Mouse (Mus musculus): ENCODE results near the gene B3gntl1. TPM values are rescaled to one million over a fixed set of nuclear protein-coding genes. Genes with fewer than 3 reads are reported as not detected.
A peak's percentile ranks its signal among the peaks of the same experiment; 100 is the strongest.
"Not testable (repeated sequence)": the region's sequence is repeated elsewhere in the genome, so short reads cannot be mapped to it uniquely, and the experiment has no call there.

Gene B3gntl1
- polyA plus RNA-seq, 1 experiment from 2014 or later = 7.4 TPM

GRCm38 (mm10) chr11:121676836-121677235 lies 3.9 kb upstream of the B3gntl1 start:
- Histone ChIP-seq H3K9me3 (no peaks in the 10 kb centered on the region), H3K4me1 (peaks cover 10% of the 10 kb centered on the region; the same call in 1 of the 2 replicates), H3K27ac (no peak overlapping the region), H3K4me3 (no peak overlapping the region), H3K36me3 (no peaks in the 10 kb centered on the region), H3K27me3 (ENCODE audit: insufficient read depth, poor library complexity, severe bottlenecking) (no peaks in the 10 kb centered on the region)
- peak; percentile 59 for DNase-seq (ENCODE audit: low spot score)
- WGBS = 89% methylated on average over 2 of the region's 2 CpGs

- Histone ChIP-seq H3K27me3 (ENCODE audit: insufficient read depth, poor library complexity, severe bottlenecking) (no peaks in the 10 kb centered on the region), H3K9me3 (no peaks in the 10 kb centered on the region), H3K4me1 (peaks cover 10% of the 10 kb centered on the region; the same call in 1 of the 2 replicates), H3K36me3 (peaks cover 11% of the 10 kb centered on the region), H3K4me3 (peak overlapping the region; percentile 81), H3K27ac (peak overlapping the region; percentile 92)
- 70% methylated on average over 7 of the region's 7 CpGs for WGBS
- no peak for DNase-seq (ENCODE audit: low spot score)
Measured at GRCm38 (mm10) chr11:121673629-121674028, 676 bp upstream of the B3gntl1 start.

- no peak for DNase-seq (ENCODE audit: low spot score)
- no peaks in the 10 kb centered on the region for H3K9me3 ChIP-seq
- peaks cover 20% of the 10 kb centered on the region for H3K36me3 ChIP-seq
- WGBS = 1% methylated on average over 22 of the region's 22 CpGs
- H3K4me1 ChIP-seq = peaks cover 10% of the 10 kb centered on the region; the same call in 1 of the 2 replicates
- H3K27me3 ChIP-seq (ENCODE audit: insufficient read depth, poor library complexity, severe bottlenecking) = no peaks in the 10 kb centered on the region
- peak overlapping the region; percentile 92 for H3K27ac ChIP-seq
- H3K4me3 ChIP-seq = peak overlapping the region; percentile 81
Measured at GRCm38 (mm10) chr11:121672312-121672989, 502 bp downstream of the B3gntl1 start.

- no peak overlapping the region for H3K4me3 ChIP-seq
- H3K27ac ChIP-seq = no peak overlapping the region
- H3K27me3 ChIP-seq (ENCODE audit: insufficient read depth, poor library complexity, severe bottlenecking) = no peaks in the 10 kb centered on the region
- 93% methylated on average over 5 of the region's 5 CpGs for WGBS
- peaks cover 10% of the 10 kb centered on the region; the same call in 1 of the 2 replicates for H3K4me1 ChIP-seq
- H3K36me3 ChIP-seq = peaks cover 20% of the 10 kb centered on the region
- no peaks in the 10 kb centered on the region for H3K9me3 ChIP-seq
- DNase-seq (ENCODE audit: low spot score) = peak; percentile 51
Measured at GRCm38 (mm10) chr11:121670926-121671325, 2.0 kb downstream of the B3gntl1 start.

DNA sequence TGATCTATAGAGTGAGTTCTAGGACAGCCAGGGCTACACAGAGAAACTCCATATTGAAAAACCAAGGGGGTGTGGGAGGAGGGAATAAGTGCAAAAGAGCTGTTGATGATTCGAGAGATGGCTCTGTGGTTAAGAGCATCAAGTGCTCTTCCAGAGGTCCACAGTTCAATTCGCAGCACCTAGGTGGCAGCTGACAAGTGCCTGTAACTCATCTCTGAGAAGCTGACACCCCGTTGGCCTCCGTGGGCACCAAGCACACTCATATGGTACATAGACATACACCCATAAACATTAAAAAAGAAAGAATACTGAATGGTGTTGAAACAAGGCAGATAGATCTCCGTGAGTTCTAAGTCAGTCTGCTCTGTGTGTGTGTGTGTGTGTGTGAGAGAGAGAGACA lies 4.2 kb downstream of the B3gntl1 start:
- H3K4me3 ChIP-seq = no peak overlapping the region
- peak; percentile 61 for DNase-seq (ENCODE audit: low spot score)
- H3K4me1 ChIP-seq = peaks cover 10% of the 10 kb centered on the region; the same call in 1 of the 2 replicates
- 91% methylated on average over 5 of the region's 5 CpGs for WGBS
- H3K27me3 ChIP-seq (ENCODE audit: insufficient read depth, poor library complexity, severe bottlenecking) = no peaks in the 10 kb centered on the region
- H3K27ac ChIP-seq = no peak overlapping the region
- H3K36me3 ChIP-seq = peaks cover 36% of the 10 kb centered on the region
- H3K9me3 ChIP-seq = no peaks in the 10 kb centered on the region

DNA sequence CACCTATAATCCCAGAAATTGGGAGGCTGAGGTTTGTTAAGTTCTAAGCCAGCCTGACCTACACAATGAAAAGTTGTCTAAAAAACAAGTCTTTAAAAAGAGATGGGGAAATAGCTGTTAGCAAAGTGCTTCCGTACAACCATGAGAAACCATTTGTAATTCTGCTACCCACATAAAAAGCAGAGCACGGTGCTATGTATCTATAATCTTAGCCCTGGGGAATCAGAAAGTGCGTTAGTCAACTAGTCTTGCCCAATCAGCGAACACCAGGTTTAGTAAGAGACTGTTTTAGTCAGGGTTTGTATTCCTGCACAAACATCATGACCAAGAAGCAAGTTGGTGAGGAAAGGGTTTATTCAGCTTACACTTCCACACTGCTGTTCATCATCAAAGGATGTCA lies 5.4 kb downstream of the B3gntl1 start:
- H3K4me3 ChIP-seq = no peak overlapping the region
- no peaks in the 10 kb centered on the region for H3K27me3 ChIP-seq (ENCODE audit: insufficient read depth, poor library complexity, severe bottlenecking)
- peaks cover 5% of the 10 kb centered on the region; the same call in 1 of the 2 replicates for H3K4me1 ChIP-seq
- 88% methylated on average over 4 of the region's 4 CpGs for WGBS
- H3K9me3 ChIP-seq = no peaks in the 10 kb centered on the region
- H3K36me3 ChIP-seq = peaks cover 38% of the 10 kb centered on the region
- DNase-seq (ENCODE audit: low spot score) = no peak
- H3K27ac ChIP-seq = no peak overlapping the region

- no peaks in the 10 kb centered on the region for H3K27me3 ChIP-seq (ENCODE audit: insufficient read depth, poor library complexity, severe bottlenecking)
- no peaks in the 10 kb centered on the region for H3K4me1 ChIP-seq
- peak; percentile 60 for DNase-seq (ENCODE audit: low spot score)
- H3K4me3 ChIP-seq = no peak overlapping the region
- WGBS = 83% methylated on average over 2 of the region's 2 CpGs
- H3K36me3 ChIP-seq = peaks cover 31% of the 10 kb centered on the region
- H3K9me3 ChIP-seq = no peaks in the 10 kb centered on the region
- H3K27ac ChIP-seq = no peak overlapping the region
Measured at GRCm38 (mm10) chr11:121661116-121661515, 11.8 kb downstream of the B3gntl1 start.

GRCm38 (mm10) chr11:121660604-121661003 lies 12.3 kb downstream of the B3gntl1 start:
- H3K4me1 ChIP-seq; H3K9me3 ChIP-seq; H3K27ac ChIP-seq; H3K27me3 ChIP-seq (ENCODE audit: insufficient read depth, poor library complexity, severe bottlenecking); H3K4me3 ChIP-seq: not testable (repeated sequence)
- H3K36me3 ChIP-seq = peaks cover 31% of the 10 kb centered on the region
- WGBS = 95% methylated on average over 2 of the region's 2 CpGs
- DNase-seq (ENCODE audit: low spot score) = peak; percentile 59

DNA sequence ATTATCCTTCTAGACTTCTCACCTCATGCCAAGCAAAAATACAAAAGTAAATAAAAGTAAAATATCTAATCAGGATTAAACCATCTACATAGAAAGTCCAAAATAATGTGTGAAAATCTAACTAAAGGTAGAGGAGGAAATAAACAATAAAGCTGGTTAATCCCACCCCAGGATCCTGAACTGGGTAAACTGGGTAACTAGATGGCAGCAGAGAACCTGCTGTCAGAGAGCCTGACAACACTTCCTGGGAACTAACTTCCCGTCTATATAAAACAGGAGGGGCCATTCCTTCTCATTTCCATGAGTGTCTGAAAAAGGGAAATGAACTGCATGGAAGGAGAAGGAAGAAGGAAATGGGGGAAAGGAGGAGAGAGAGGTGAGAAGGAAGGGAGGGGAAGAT lies 14.8 kb downstream of the B3gntl1 start:
- Histone ChIP-seq H3K9me3 (no peaks in the 10 kb centered on the region), H3K27ac (no peak overlapping the region), H3K4me1 (peaks cover 6% of the 10 kb centered on the region; the same call in 1 of the 2 replicates), H3K4me3 (no peak overlapping the region), H3K36me3 (peaks cover 14% of the 10 kb centered on the region), H3K27me3 (ENCODE audit: insufficient read depth, poor library complexity, severe bottlenecking) (no peaks in the 10 kb centered on the region)
- DNase-seq (ENCODE audit: low spot score) = no peak
- WGBS = 70% methylated on average over 1 of the region's 1 CpGs

GRCm38 (mm10) chr11:121655807-121656511 lies 17.0 kb downstream of the B3gntl1 start:
- Histone ChIP-seq H3K4me3 (no peak overlapping the region), H3K4me1 (peaks cover 6% of the 10 kb centered on the region; the same call in 1 of the 2 replicates), H3K27ac (no peak overlapping the region), H3K9me3 (no peaks in the 10 kb centered on the region), H3K36me3 (peaks cover 18% of the 10 kb centered on the region), H3K27me3 (ENCODE audit: insufficient read depth, poor library complexity, severe bottlenecking) (no peaks in the 10 kb centered on the region)
- peak; percentile 61 for DNase-seq (ENCODE audit: low spot score)
- WGBS = 77% methylated on average over 6 of the region's 6 CpGs

DNA sequence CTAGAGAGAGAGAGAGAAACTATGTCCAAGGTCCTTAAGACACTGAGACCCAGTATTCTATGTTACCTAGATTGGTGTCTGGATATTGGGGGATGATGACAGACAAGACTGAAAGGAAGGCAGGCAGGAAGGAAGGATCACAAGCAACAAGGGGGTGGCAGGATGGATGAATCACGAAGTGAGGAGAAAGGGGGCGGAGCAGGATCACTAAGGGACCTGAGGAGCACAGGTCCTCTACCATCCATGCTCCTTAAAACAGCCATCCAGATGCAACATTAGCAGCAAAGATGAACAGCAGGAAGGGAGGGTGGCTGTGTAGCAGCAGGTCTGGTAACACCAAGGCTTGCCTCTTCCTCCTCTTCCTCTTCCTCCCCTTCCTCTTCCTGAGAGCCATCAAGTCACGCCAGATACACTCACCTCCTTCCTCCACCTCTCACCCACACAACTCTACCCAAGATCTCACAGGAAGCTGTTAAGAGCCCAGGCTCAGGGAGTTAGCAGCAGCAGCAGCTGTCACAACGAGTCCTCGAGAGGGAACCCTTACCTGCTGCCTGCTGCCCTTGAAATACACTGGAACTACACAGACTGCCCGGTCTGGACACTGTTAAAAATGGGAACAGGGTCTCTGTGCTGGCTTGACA lies 17.7 kb downstream of the B3gntl1 start:
- H3K27ac ChIP-seq = no peak overlapping the region
- H3K4me1 ChIP-seq = peaks cover 6% of the 10 kb centered on the region; the same call in 1 of the 2 replicates
- WGBS = 55% methylated on average over 6 of the region's 6 CpGs
- H3K9me3 ChIP-seq = no peaks in the 10 kb centered on the region
- no peak overlapping the region for H3K4me3 ChIP-seq
- H3K27me3 ChIP-seq (ENCODE audit: insufficient read depth, poor library complexity, severe bottlenecking) = no peaks in the 10 kb centered on the region
- H3K36me3 ChIP-seq = peaks cover 14% of the 10 kb centered on the region
- DNase-seq (ENCODE audit: low spot score) = peak; percentile 61

GRCm38 (mm10) chr11:121654406-121654945 lies 18.5 kb downstream of the B3gntl1 start:
- H3K27ac ChIP-seq = no peak overlapping the region
- no peak overlapping the region for H3K4me3 ChIP-seq
- peaks cover 6% of the 10 kb centered on the region; the same call in 1 of the 2 replicates for H3K4me1 ChIP-seq
- DNase-seq (ENCODE audit: low spot score) = peak; percentile 61
- H3K9me3 ChIP-seq = no peaks in the 10 kb centered on the region
- H3K36me3 ChIP-seq = peaks cover 7% of the 10 kb centered on the region; the same call in 1 of the 2 replicates
- H3K27me3 ChIP-seq (ENCODE audit: insufficient read depth, poor library complexity, severe bottlenecking) = no peaks in the 10 kb centered on the region
- 74% methylated on average over 9 of the region's 9 CpGs for WGBS

All from heart, embryonic 10.5 days (tissue).